Mouse (Mus musculus) layer of hippocampus, adult 18-20 months (tissue): Measurements from ENCODE around the gene Izumo1r. TPM values are rescaled to one million over a fixed set of nuclear protein-coding genes. Genes with fewer than 3 reads are reported as not detected.
A peak's percentile ranks its signal among the peaks of the same experiment; 100 is the strongest.

Experiments used
- DNase-seq, 2 experiments: peaks; one replicate each; pipeline ENCODE4 v3.0.0; 2022; ENCODE audit warnings: low spot score in 2 of 2
- total RNA-seq, 2 experiments: library from RNA; stranded (reverse); gene quantifications; 2 replicates each; pipeline ENCODE4 v1.2.3; 2021

The Izumo1r gene
- total RNA-seq, 2 experiments from 2014 or later = not detected

- DNase-seq = no peak
These were observed 33.4 kb downstream of the Izumo1r start for GRCm38 (mm10) chr9:14870377-14870776.

DNA sequence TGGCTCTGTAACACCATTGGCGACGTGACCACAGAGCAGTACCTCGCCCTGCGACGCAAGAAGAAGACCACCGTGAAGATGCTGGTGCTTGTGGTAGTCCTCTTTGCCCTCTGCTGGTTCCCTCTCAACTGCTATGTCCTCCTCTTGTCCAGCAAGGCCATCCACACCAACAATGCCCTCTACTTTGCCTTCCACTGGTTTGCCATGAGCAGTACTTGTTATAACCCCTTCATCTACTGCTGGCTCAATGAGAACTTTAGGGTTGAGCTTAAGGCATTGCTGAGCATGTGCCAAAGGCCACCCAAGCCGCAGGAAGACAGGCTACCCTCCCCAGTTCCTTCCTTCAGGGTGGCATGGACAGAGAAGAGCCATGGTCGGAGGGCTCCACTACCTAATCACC lies 35.4 kb downstream of the Izumo1r start:
- no peak for DNase-seq

DNA sequence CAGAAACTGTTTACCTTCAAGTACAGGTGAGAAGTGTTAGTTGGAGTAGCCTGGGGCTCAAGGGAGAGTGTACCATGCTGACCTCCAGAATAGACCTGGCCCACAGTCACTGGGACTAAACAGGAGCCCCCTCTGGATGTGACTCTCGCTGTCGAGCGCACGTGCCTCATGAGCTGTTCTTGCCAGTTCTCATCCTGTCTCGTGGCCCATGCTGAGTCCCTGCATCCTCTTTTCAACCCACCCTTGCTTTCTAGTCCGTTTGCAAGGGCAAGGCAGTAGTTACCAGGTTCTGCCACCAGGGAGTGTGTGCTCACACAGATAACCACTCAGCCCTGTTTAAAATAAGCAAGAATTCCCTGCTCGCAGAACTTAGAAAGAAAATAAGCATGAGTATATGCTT lies 36.8 kb downstream of the Izumo1r start:
- peak; percentile 35 to 75 for DNase-seq

DNA sequence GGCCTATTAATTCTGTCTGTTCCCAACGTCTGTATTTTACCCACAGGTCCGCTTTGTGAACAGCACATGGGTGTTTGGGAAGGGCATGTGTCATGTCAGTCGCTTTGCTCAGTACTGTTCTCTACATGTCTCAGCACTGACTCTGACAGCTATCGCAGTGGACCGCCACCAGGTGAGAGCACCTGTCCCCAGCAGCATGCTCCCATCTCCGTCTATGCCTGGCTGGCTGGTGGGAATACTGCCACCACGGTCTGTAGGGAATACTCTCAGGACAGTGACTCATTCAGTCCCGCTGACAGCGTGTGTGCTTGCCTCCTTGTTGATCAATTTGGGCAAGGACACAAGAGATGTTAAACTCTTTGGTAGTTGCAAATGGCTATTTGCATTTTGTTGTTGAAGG lies 39.0 kb downstream of the Izumo1r start:
- DNase-seq = no peak

DNA sequence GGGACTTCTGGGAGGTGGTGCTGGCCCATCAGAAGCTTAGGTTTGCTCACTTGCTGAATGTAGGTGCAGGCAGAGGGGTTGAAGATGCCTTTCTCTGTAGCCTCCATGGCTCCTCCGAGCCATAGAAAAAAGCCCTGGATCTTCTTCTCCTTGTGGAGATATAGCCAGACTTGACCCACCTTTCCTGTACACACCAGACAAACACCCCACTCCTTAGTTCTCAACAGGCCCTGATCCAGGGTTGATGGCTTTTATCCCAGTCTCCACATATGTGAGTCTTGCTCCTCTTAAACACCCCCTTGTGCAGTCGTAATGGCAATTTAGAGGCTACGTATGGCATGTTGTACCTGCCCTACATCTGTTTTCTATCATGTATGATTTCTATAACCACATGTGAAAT lies 40.6 kb downstream of the Izumo1r start:
- DNase-seq = no peak

DNA sequence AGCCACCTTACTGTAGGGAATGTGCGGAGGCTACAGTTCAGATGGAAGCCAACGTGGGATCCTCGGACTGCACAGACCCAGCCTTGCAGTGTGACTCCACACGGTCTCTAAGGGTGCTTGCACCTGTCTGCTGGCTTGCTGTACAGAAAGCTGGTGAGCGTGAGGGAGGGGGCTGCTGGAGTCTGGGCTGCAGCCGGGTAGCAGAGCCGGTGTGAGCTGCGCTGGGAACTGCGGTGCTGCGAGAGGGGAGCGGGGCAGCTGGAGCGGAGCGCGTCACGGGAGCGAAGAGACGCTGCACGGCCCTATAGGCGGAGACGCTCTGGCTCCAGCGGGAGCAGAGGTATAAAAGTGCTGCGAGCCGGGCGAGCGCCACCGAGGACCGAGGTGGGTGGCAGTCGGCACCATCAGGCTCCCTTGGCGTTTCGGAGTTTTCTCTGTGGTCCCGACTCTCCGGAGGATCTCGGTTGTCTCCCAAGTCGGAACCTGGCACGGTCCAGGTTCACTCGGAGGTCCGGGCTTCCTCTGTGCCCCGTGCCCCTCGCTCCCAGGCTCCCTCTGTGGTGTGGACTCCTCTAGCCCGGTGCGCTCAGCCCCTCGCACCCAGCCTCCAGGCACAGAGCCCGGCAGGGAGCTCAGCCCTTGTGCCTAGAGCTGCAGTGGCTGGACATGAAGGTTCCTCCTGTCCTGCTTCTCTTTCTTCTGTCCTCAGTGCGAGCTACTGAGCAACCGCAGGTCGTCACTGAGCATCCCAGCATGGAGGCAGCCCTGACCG lies 43.7 kb downstream of the Izumo1r start, which contains the start of gene Gpr83:
Gene Gpr83 (plus strand): TSS at position 343 of the 772 bp plus-strand sequence.
- DNase-seq = peak; percentile 44 to 64

DNA sequence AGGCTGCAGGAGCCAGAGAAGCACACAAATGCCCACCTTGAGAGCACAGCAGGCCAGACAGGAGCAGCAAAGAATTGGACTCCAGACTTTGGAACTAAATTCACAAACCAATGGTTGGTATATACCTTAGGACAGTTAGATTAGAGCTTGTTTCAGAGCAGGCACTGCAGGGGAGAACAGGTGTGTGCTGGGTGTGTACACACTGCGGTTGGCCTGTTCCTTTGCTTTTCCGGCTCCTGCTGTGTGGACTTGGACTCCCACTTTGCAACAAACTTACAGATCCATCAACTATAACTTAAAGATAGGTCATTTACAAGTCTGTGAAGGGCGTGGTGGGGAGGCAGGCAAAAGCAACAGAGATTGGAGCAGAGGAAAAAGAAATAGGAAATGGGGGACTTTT lies 45.0 kb downstream of the Izumo1r start:
- no peak for DNase-seq

DNA sequence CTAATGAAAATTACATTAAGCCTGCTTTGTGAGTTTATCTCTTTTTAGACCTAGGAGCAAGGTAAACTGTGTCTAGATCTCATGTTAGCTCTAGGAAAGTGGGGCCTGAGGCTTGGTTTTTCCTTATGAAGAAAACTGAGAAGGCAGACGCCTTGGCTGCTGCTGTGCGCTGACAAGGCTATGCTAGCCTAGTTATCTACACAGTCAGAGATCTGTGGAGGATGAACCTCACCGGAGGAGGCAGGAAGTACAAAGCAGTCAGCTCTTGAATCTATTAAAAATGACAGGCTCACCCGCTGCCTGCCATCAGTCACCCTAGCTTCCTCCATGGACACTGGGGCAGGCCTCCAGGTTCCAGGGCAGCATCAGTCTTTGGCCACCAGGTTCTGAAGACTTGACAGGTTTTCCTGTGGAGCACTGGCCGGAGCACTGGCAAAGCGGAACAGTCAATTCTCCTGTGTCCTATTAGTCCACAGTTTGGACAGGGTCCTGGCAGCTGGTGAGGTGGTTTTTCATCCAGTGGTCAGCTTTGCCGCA lies 45.5 kb downstream of the Izumo1r start:
- DNase-seq = no peak

GRCm38 (mm10) chr9:14856922-14857654 lies 46.7 kb downstream of the Izumo1r start:
- no peak for DNase-seq

DNA sequence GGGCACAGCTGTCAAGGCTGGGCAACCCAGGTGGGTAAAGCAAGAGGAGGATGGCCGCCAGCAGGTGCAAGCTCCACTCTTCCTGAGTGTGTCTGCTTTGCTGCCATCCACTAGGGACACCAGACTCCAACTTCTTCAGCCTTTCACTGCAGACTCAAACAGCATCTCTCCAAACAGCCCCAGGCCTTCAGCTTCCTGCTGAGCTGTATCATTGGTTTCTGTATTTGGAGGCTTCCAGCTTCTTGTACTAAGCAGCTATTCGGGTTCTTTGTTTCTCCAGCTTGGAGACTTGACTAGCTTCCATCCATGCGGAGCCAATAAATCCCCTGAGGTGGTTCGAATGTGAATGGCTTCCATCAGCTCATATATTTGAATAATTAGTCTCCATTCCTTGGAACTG lies 49.2 kb downstream of the Izumo1r start:
- DNase-seq = no peak

GRCm38 (mm10) chr9:14848267-14848935 lies 55.3 kb downstream of the Izumo1r start:
- DNase-seq = peak in 1 of 2 experiments; percentile 41

GRCm38 (mm10) chr9:14846428-14846827 lies 57.3 kb downstream of the Izumo1r start:
- DNase-seq = no peak

GRCm38 (mm10) chr9:14843901-14844300 lies 59.8 kb downstream of the Izumo1r start:
- DNase-seq = no peak

GRCm38 (mm10) chr9:14843311-14843857 lies 60.4 kb downstream of the Izumo1r start:
- DNase-seq = no peak

- no peak for DNase-seq
These were observed 61.6 kb downstream of the Izumo1r start for GRCm38 (mm10) chr9:14841878-14842761.

DNA sequence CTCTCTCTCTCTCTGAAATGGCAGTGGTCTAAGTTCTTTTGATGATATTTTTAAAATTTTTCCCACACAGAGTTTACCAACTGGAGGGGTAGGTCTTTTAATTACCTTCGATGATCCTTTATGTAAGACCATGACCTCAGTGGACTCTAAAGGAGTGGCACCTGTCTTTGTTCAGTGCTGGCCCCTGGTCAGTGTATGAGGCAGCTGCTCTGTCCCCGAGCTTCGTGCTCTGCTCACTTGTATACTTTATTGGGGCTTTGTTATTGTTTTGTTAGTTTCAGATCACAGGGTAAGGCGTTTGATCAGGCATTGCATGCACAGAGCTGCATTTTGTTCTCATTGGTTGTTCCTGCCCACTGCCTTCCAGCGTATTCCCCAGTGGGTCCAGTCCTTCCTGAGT lies 63.8 kb downstream of the Izumo1r start:
- DNase-seq = no peak

- peak in 1 of 2 experiments; percentile 16 for DNase-seq
These were observed 64.2 kb downstream of the Izumo1r start for GRCm38 (mm10) chr9:14839527-14839926.
